Mouse (Mus musculus) olfactory bulb, adult 2 months (tissue): ENCODE results near the gene Ntm. TPM values are rescaled to one million over a fixed set of nuclear protein-coding genes. Genes with fewer than 3 reads are reported as not detected.

ENCODE experiments used
- H3K27ac ChIP-seq: fragments of 200-500 bp; 2 replicates; pipeline ENCODE4 v1.5.1; 2012; ENCODE audit warnings: low read depth, low read length; ENCODE audit not compliant: insufficient read depth
- H3K4me1 ChIP-seq: fragments of 200-500 bp; 2 replicates; pipeline ENCODE4 v1.6.1; 2012; ENCODE audit warnings: low read length; ENCODE audit not compliant: control insufficient read depth, insufficient read depth
- H3K4me3 ChIP-seq: fragments of 200-500 bp; 2 replicates; pipeline ENCODE4 v1.5.1; 2012; ENCODE audit warnings: mild to moderate bottlenecking, low read depth, low read length, moderate library complexity; ENCODE audit not compliant: insufficient read depth
- CTCF ChIP-seq: fragments of 200-500 bp; IDR thresholded peaks from 2 replicates; pipeline ENCODE4 v1.5.1; 2012; ENCODE audit warnings: low read depth, mild to moderate bottlenecking, low read length, moderate library complexity; ENCODE audit not compliant: insufficient read depth
- POLR2A ChIP-seq: fragments of 200-500 bp; IDR thresholded peaks from 2 replicates; pipeline ENCODE4 v1.6.1; 2012; ENCODE audit warnings: mild to moderate bottlenecking, low read depth, low read length, moderate library complexity; ENCODE audit not compliant: insufficient read depth
- WGBS: fragments of 180-500 bp; shearing (Covaris S2); methylation state at CpG from one replicate; pipeline ENCODE4 v1.1.7; 2018; 5-methylcytosine and 5-hydroxymethylcytosine counted together
- polyA plus RNA-seq: library from polyadenylated mRNA; stranded (reverse); fragments of >200 nt; gene quantifications from 2 replicates; pipeline ENCODE4 v1.2.4, GENCODE M21; 2012; ENCODE audit warnings: low replicate concordance; ENCODE audit not compliant: missing spikeins, insufficient read depth, insufficient read length

Gene Ntm
- polyA plus RNA-seq, 1 experiment: not detected

DNA sequence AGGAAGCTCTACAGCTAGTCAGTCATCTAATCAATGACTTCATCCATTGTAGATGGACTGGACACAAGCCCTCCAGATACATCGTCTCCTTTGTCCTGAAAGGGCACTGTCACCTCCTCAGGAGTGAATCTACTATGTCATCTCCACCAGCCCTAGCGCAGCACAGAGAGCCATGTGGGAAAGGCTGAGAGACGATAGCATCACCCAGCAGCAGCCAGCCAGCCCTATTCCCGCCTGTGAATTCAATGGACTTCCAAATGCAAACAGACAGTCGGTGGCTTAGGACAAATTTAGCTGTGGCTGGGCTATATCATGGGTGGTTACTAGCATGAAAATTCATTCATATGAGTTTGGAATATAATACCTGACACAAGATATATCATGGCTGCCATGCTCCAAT, 70.1 kb downstream of the Ntm start:
- H3K27ac ChIP-seq: no peak overlapping the region
- no peak for TF ChIP-seq CTCF
- no peak for TF ChIP-seq POLR2A
- H3K4me3 ChIP-seq: no peak overlapping the region
- WGBS: 92% methylated on average over 5 of the region's 5 CpGs
- H3K4me1 ChIP-seq: peaks cover 3% of the 10 kb centered on the region; the same call in 1 of the 2 replicates

DNA sequence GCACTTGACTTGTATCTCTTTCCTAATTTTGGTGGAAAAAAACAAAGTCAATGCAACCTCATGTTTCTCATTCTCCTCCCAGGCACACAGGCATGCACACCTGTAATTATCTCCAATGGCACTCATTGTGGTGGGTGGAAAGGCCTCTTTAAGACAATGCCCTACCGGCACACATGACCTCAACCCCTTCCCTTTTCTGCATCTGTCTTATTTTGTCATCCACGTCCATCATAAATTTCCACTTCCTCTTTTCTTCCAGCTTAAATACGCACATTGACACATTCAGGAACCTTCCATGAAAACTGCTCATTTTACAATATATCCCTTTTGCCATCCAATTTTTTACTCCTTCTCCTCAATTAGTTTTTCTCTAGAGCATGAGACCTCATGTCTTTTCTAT, 74.2 kb downstream of the Ntm start:
- Histone ChIP-seq H3K4me1 (no peaks in the 10 kb centered on the region), H3K4me3 (no peak overlapping the region), H3K27ac (no peak overlapping the region)
- no peak for TF ChIP-seq CTCF
- no peak for TF ChIP-seq POLR2A
- 87% methylated on average over 3 of the region's 3 CpGs for WGBS

DNA sequence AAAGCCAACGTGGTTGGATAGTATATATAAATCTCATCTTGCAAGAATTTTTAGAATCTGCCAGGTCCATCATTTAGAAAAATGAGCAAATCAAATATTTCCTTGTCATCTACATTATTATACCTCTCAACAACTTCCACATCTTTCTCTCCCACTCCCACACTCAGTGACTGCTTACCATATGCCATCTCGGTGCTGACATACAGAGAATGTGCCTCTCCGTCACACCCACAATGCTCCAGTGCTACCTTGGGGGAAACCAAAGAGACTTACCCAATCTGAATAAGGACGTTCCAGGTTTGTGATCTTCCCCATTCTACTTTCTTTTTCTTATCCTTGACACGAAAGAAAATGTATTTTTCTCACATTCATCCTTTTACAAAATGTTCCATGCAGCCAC, 75.0 kb downstream of the Ntm start:
- 91% methylated on average over 5 of the region's 5 CpGs for WGBS
- TF ChIP-seq CTCF (no peak), POLR2A (no peak)
- no peak overlapping the region for H3K27ac ChIP-seq
- no peak overlapping the region for H3K4me3 ChIP-seq
- H3K4me1 ChIP-seq: no peaks in the 10 kb centered on the region

DNA sequence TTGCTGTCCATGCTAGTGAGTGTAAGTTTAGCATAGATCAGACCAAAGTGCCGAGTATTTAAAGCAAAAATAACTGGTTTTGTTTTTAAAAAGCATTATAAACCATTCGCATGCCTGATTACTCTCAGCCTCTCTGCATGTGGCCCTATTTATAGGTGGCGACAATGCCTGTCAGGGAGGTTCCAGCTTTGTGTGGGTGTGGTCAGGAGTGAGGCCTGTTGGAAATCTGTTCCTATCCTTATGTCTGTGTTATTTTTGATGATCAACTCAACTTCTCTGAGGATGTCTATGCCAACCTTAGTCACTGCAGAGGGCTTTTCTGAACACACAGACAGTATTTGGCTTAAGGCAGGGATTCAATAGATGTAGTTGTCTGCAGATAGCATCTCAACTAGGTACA, 78.9 kb downstream of the Ntm start:
- 48% methylated on average over 3 of the region's 3 CpGs for WGBS
- H3K4me1 ChIP-seq: no peaks in the 10 kb centered on the region
- no peak overlapping the region for H3K27ac ChIP-seq

DNA sequence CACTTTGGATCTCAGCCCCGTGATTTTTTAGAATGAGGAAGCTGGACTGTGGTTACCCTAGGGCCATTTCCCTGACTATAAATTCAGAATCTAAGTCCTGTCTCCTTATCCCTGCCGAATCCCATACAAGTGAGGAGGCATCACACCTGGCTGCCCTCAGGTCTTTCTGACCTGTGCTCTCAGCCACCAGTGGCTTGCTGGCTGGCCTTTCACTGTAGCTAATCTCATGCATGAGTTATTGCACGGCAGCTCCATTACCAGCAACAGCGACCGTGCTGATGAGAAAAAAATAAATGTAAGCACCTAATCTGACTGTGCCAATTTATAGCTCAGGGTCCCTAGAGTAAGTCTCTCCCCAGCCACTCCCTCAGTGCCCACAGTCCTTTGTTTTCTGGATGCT, 81.3 kb downstream of the Ntm start:
- WGBS: 91% methylated on average over 5 of the region's 5 CpGs
- H3K4me1 ChIP-seq: no peaks in the 10 kb centered on the region
- no peak overlapping the region for H3K4me3 ChIP-seq
- no peak for TF ChIP-seq POLR2A
- no peak for TF ChIP-seq CTCF
- H3K27ac ChIP-seq: no peak overlapping the region

More for the DNA sequence above, 78.9 kb downstream of the Ntm start:
- no peak for TF ChIP-seq POLR2A
- no peak for TF ChIP-seq CTCF
- H3K4me3 ChIP-seq: no peak overlapping the region

DNA sequence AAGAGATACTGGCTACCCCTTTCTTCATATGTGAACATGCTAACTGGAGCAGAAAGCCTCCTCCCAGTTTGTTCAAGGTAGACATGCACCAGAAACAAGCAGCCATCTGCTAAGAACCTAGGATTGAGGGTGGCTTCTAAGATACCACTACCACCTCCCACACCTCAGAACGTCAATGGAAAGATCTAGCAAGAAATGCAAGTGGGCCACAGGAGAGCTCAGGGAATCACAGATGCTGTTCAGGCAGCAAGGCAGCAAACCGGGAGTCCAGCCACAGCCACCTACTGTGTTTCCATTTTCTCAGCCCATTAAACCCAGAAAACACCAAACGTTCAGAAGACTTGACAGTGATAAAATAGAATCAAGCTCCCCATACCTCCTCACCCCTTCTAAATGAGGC, 85.4 kb downstream of the Ntm start:
- no peak overlapping the region for H3K4me3 ChIP-seq
- TF ChIP-seq POLR2A (no peak), CTCF (no peak)
- no peak overlapping the region for H3K27ac ChIP-seq
- WGBS: 76% methylated on average over 3 of the region's 3 CpGs
- H3K4me1 ChIP-seq: no peaks in the 10 kb centered on the region

DNA sequence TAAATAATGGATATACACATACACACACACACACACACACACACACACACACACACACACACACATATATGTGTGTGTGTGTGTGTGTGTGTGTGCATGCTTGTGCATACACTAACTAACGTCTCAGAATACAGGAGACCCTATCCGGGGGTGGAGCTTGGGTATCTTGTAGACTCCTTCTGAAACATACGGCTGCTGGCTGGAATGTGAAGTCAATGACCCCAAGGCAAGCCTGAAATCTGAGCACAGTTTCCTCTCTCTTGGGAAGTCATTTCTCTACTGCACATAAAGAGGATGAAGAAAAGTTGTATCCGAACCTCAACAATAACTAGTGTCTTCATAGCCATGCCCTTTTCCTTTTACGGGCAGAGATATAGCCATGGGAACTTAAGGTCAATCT, 95.2 kb downstream of the Ntm start:
- Histone ChIP-seq H3K4me1 (peaks cover 4% of the 10 kb centered on the region; the same call in 1 of the 2 replicates), H3K27ac (no peak overlapping the region), H3K4me3 (no peak overlapping the region)
- WGBS: 89% methylated on average over 5 of the region's 5 CpGs
- TF ChIP-seq CTCF (no peak), POLR2A (no peak)

DNA sequence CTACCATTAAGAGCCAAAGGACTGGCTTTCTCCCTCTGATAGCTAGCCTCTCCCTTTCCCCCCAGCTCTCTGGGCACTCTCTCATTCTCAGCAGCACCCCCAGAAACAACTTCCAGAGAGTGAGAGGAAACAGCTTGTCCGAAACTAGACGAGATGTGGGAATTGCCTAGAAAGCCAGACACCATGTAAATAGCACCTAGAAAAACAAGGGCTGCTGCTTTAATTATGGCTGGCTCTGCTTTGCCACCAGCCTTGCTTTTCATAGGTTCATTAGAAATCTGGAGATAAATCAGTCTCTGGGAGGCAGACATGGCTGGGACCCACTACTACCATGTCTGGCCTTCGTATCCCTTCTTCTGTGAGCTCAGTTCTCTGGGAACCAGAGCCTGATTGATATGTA, 96.1 kb downstream of the Ntm start:
- Histone ChIP-seq H3K4me1 (peaks cover 4% of the 10 kb centered on the region; the same call in 1 of the 2 replicates), H3K27ac (no peak overlapping the region), H3K4me3 (no peak overlapping the region)
- no peak for TF ChIP-seq CTCF
- TF ChIP-seq POLR2A: no peak
- WGBS: 66% methylated on average over 3 of the region's 3 CpGs

DNA sequence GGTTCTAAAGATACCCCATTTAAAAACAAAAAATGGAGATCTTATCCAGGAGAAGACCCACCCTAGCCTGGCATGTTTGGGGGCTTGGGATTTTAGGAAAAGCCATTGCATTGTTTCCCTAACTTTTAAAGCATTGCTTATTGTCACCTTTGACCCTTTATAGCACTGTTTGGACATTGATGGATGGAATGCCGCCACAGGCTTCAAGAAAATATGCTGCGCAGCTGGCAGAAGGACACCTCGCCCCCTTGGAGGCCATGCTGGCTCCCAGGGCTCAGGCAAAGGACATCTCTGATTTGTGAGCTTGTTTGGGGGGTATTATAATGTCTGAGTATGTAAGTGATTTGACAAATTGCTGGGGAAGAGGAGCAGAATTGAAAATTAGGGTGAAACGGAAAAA, 96.8 kb downstream of the Ntm start:
- no peak for TF ChIP-seq POLR2A
- no peak overlapping the region for H3K4me3 ChIP-seq
- H3K27ac ChIP-seq: no peak overlapping the region
- 93% methylated on average over 4 of the region's 4 CpGs for WGBS
- peaks cover 4% of the 10 kb centered on the region; the same call in 1 of the 2 replicates for H3K4me1 ChIP-seq

DNA sequence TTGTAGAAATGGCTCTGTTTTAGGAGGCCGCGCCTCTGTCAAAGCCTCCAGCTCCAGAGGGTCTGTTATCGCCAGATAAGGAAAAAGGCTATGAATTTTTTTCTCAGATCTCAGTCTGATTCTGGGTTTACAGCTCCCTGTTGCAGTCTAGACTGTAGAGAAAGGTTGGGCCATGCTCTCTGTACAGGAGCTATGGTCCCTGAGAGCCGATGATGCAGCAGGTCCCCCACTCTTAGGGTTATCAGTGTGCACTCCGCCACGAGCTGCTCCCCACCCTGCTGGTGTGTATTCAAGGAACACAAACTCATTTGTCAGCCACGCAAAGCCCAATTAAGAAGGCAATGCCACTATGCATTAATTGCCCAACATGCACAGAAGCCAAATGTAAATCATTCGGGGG, 97.4 kb downstream of the Ntm start:
- Histone ChIP-seq H3K4me3 (no peak overlapping the region), H3K27ac (no peak overlapping the region), H3K4me1 (peaks cover 4% of the 10 kb centered on the region; the same call in 1 of the 2 replicates)
- no peak for TF ChIP-seq CTCF
- TF ChIP-seq POLR2A: no peak
- 75% methylated on average over 8 of the region's 8 CpGs for WGBS
